Mouse (Mus musculus) embryonic fibroblast, embryonic 13.5 days (primary cell): ENCODE results near the gene Dazap1. TPM values are rescaled to one million over a fixed set of nuclear protein-coding genes. Genes with fewer than 3 reads are reported as not detected.
"Not testable (repeated sequence)": the region's sequence is repeated elsewhere in the genome, so short reads cannot be mapped to it uniquely, and the experiment has no call there.

Experiments used
- H3K27ac ChIP-seq: 2 replicates; pipeline ENCODE4 v1.5.1; 2012; ENCODE audit warnings: low read length, control low read depth, inconsistent platforms; ENCODE audit not compliant: insufficient read depth
- H3K4me1 ChIP-seq: 2 replicates; pipeline ENCODE4 v1.6.1; 2011; ENCODE audit warnings: low read length; ENCODE audit not compliant: control insufficient read depth, insufficient read depth
- H3K4me3 ChIP-seq: 2 replicates; pipeline ENCODE4 v1.5.1; 2011; ENCODE audit warnings: mild to moderate bottlenecking, control low read depth, low read length; ENCODE audit not compliant: insufficient read depth
- CTCF ChIP-seq: IDR thresholded peaks from 2 replicates; pipeline ENCODE4 v1.5.1; 2011; ENCODE audit warnings: mild to moderate bottlenecking, control low read depth, low read length, moderate library complexity, borderline replicate concordance; ENCODE audit not compliant: insufficient read depth
- POLR2A ChIP-seq: IDR thresholded peaks from 2 replicates; pipeline ENCODE4 v1.6.1; 2011; ENCODE audit warnings: low read depth, mild to moderate bottlenecking, control low read depth, low read length, moderate library complexity
- polyA plus RNA-seq: library from polyadenylated mRNA; stranded (reverse); fragments of >200 nt; gene quantifications from 2 replicates; pipeline ENCODE4 v1.2.4, GENCODE M21; 2011; ENCODE audit warnings: low read depth; ENCODE audit not compliant: missing spikeins, insufficient read length

Dazap1 gene
- polyA plus RNA-seq = 117 and 142 TPM in 2 replicates

GRCm38 (mm10) chr10:80260642-80261584 is at the start of gene Dazap1, which contains the start of gene Gamt:
TSS of gene Dazap1 (plus strand) at chr10:80261486.
TSS of gene Gamt (minus strand) at chr10:80261012.
- TF ChIP-seq POLR2A (peak; percentile 70), CTCF (no peak)
- H3K27ac ChIP-seq = peak within 1 kb of the TSS; percentile 98
- H3K4me3 ChIP-seq = peak within 1 kb of the TSS; percentile 60
- peaks cover 3% of the 10 kb centered on the region; the same call in 1 of the 2 replicates for H3K4me1 ChIP-seq

DNA sequence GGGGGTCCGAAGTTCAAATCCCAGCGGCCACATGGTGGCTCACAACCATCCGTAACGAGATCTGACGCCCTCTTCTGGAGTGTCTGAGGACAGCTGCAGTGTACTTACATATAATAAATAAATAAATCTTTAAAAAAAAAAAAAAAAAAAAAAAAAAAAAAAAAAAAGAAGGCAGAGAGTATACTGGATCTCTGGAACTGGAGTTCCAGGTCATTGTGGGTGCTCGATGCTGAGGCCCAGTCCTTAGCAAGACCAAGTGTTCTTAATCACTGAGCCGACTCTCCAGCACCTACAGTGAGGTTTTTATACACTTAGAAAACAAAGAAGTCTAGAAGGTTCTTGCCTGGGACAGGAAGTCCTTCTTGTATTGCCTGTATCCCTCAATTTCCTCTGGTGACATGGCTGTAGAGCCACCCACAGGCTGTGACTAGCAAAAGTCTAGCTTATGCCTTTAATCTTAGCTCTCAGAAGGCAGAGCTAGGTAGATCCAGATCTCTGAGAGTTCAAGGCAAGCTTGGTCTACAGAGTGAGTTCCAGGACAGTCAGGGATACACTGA is 49.7 kb upstream of the Dazap1 start:
- not testable (repeated sequence) for H3K4me3 ChIP-seq, H3K4me1 ChIP-seq, H3K27ac ChIP-seq

DNA sequence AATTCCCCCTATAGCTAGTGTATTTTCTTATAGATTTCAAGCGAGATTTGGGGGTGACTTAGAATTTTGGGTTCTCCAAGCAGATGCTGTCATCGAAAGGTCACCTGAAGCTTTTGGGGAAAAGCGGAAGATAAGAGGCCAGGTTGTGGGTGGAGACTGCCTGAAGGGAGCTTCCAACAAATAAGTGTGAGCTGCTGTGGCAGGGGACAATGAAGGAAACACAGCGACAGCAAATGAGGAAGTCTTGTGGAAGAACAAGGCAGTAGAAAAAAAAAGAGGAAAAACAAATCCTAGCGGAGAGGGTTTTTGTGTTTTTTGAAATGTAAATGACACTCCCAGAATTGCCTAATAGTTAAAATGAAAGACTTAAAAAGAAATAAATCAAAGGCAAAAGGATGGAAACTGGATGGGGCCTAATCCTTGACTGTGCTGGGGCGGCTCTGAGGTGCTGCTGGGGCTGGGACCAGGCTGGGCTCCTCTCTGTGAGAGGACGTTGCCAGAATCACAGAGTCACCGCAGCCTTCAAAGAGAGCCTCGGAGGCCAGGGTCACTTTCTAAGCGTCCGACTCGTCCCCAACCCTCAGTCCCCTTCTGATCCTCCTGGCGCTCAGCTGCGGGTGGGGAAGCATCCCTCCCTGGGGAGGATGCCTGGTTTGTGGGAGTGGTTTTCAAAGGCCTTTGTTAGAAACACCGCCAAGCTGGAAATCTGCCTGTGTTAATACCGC is 46.1 kb upstream of the Dazap1 start:
- Histone ChIP-seq H3K4me3 (no peak overlapping the region), H3K4me1 (no peaks in the 10 kb centered on the region), H3K27ac (no peak overlapping the region)
- TF ChIP-seq POLR2A = no peak
- no peak for TF ChIP-seq CTCF

GRCm38 (mm10) chr10:80220676-80221075 is 40.6 kb upstream of the Dazap1 start:
- no peak for TF ChIP-seq CTCF
- no peak for TF ChIP-seq POLR2A
- Histone ChIP-seq H3K27ac (no peak overlapping the region), H3K4me1 (no peaks in the 10 kb centered on the region; the same call in 1 of the 2 replicates), H3K4me3 (no peak overlapping the region)

- H3K4me1 ChIP-seq, H3K4me3 ChIP-seq, H3K27ac ChIP-seq: not testable (repeated sequence)
Observed at GRCm38 (mm10) chr10:80223137-80223536, 38.1 kb upstream of the Dazap1 start.

DNA sequence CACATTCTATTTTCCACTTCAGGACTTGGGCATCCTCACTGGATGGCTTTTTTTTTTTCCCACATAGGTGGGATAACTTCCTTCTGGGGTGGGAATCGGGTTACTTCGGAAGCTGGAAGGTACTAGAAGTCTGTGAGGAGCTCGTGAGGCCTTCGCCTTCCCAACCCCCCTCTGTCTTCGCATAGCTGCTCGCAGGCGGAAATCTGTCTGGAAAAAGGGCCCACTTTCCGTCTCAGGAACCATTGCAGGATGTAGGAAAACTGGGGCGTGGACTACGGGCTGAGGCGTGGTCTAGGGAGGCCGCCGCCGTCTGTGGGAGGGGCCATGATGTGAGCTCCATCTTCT is 35.2 kb upstream of the Dazap1 start:
- Histone ChIP-seq H3K4me1 (peaks cover 5% of the 10 kb centered on the region), H3K27ac (peak overlapping the region; percentile 23; the same call in 1 of the 2 replicates), H3K4me3 (no peak overlapping the region)
- no peak for TF ChIP-seq CTCF
- TF ChIP-seq POLR2A = peak; percentile 90

- TF ChIP-seq POLR2A (peak; percentile 56; the same call in 1 of the 2 replicates), CTCF (0 out of 2 replicates have a peak, but pooled peaks have one; percentile 23)
- Histone ChIP-seq H3K27ac (peak within 1 kb of the TSS; percentile 35), H3K4me1 (peaks cover 5% of the 10 kb centered on the region), H3K4me3 (peak within 1 kb of the TSS; percentile 68)
Observed at GRCm38 (mm10) chr10:80226416-80227165, 34.7 kb upstream of the Dazap1 start, which contains the start of gene Mum1. TSS of gene Mum1 (plus strand) at chr10:80226434.

DNA sequence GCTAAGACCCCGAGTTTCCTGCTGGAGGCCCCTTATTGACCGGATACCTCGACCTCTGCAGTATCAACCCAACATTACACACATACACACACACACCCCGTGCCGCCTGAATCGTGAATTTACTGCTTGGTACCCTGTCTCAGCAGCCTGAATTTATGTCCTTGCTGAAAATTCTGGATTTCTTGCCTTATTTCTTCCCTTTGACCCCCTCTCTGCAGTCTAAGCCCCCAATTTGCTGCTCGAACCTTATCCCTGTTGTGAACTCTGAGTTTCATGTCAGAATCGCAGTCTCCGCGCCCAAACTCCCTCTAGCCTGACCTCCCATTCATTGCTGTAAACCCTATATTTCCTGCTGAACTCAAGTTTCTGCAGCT is 34.1 kb upstream of the Dazap1 start:
- Histone ChIP-seq H3K4me1 (peaks cover 5% of the 10 kb centered on the region), H3K4me3 (peak overlapping the region; percentile 68), H3K27ac (peak overlapping the region; percentile 35; the same call in 1 of the 2 replicates)
- TF ChIP-seq CTCF (no peak), POLR2A (no peak)
